Mouse (Mus musculus) G1E (cell line): Measurements from ENCODE around the gene Scarf1.

Source experiments
- CTCF ChIP-seq: IDR thresholded peaks from 2 replicates; pipeline ENCODE4 v1.5.1; 2012; ENCODE audit warnings: low read depth, low read length, inconsistent platforms, mixed read lengths
- GATA1 ChIP-seq: IDR thresholded peaks from 2 replicates; pipeline ENCODE4 v1.6.1; 2012; ENCODE audit warnings: borderline replicate concordance, low read length, inconsistent platforms, mixed read lengths
- TAL1 ChIP-seq: conservative IDR thresholded peaks from 2 replicates; pipeline ENCODE4 v1.6.1; 2012; ENCODE audit warnings: low read depth, low read length, inconsistent platforms, mixed read lengths

DNA sequence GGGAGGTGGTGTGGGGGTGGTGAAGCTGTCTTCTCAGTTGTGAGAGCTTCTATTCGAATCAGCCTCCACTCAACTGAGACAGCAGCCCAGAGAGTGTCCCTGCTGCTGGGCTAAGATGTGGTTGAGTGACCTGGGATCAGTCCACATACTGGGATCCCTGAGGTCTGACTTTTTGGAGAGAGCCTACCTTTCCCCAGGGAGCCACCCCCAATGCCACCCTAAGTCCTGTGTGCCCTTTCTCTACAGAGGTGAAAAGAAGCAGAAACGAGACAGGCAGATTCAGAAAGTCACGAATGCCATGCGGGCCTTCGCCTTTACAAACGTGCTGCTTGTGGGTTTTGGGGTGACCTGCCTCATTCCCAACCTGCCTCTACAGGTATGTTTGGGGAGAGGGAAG lies 54.8 kb downstream of the Scarf1 start:
- TF ChIP-seq CTCF (no peak), GATA1 (no peak), TAL1 (no peak)
